Mouse (Mus musculus): ENCODE data around the gene Mlx. TPM values are rescaled to one million over a fixed set of nuclear protein-coding genes. Genes with fewer than 3 reads are reported as not detected.
"Not testable (repeated sequence)": the region's sequence is repeated elsewhere in the genome, so short reads cannot be mapped to it uniquely, and the experiment has no call there.

Mlx gene
- total RNA-seq, 2 experiments from 2014 or later: 40.0 to 41.1 TPM

GRCm38 (mm10) chr11:101119761-101120544 is 32.9 kb downstream of the Mlx start, which contains the start of the genes Retreg3 and Tubg1:
TSS of gene Retreg3 (minus strand) at chr11:101119893.
TSS of gene Tubg1 (plus strand) at chr11:101119938.
- peak; percentile 99 to 100 for DNase-seq (ENCODE audit: low spot score in 2 of 2)
- peak within 1 kb of the TSS; percentile 98 for H3K27ac ChIP-seq
- H3K4me3 ChIP-seq: peak within 1 kb of the TSS; percentile 84
- TF ChIP-seq CTCF (conservative IDR thresholded peaks at IDR 0.05): 0 out of 2 replicates have a peak, but pooled peaks have one; percentile 7

- no peak for TF ChIP-seq CTCF (conservative IDR thresholded peaks at IDR 0.05)
- H3K4me3 ChIP-seq: peak overlapping the region; percentile 77
- H3K27ac ChIP-seq: peak overlapping the region; percentile 94
- DNase-seq (ENCODE audit: low spot score in 2 of 2): no peak
Observed at GRCm38 (mm10) chr11:101120545-101121188, 33.6 kb downstream of the Mlx start.

- H3K27ac ChIP-seq; H3K4me3 ChIP-seq; DNase-seq (ENCODE audit: low spot score in 2 of 2): not testable (repeated sequence)
Observed at GRCm38 (mm10) chr11:101124494-101124893, 37.4 kb downstream of the Mlx start.

GRCm38 (mm10) chr11:101125008-101125407 is 37.9 kb downstream of the Mlx start:
- H3K27ac ChIP-seq; DNase-seq (ENCODE audit: low spot score in 2 of 2); H3K4me3 ChIP-seq: not testable (repeated sequence)

- TF ChIP-seq CTCF (conservative IDR thresholded peaks at IDR 0.05): peak; percentile 47
- H3K27ac ChIP-seq: no peak overlapping the region
- no peak overlapping the region for H3K4me3 ChIP-seq
- DNase-seq (ENCODE audit: low spot score in 2 of 2): no peak
Observed at GRCm38 (mm10) chr11:101127075-101127474, 40.0 kb downstream of the Mlx start.

GRCm38 (mm10) chr11:101128996-101129577 is 42.0 kb downstream of the Mlx start:
- no peak for DNase-seq (ENCODE audit: low spot score in 2 of 2)
- TF ChIP-seq CTCF (conservative IDR thresholded peaks at IDR 0.05): no peak
- Histone ChIP-seq H3K4me3 (no peak overlapping the region), H3K27ac (no peak overlapping the region)

- no peak for TF ChIP-seq CTCF (conservative IDR thresholded peaks at IDR 0.05)
- DNase-seq (ENCODE audit: low spot score in 2 of 2): no peak
- no peak overlapping the region for H3K4me3 ChIP-seq
- peak overlapping the region; percentile 65; the same call in 1 of the 2 replicates for H3K27ac ChIP-seq
Observed at GRCm38 (mm10) chr11:101130056-101130756, 43.1 kb downstream of the Mlx start.

GRCm38 (mm10) chr11:101131187-101131586 is 44.1 kb downstream of the Mlx start:
- no peak overlapping the region for H3K4me3 ChIP-seq
- peak overlapping the region; percentile 65; the same call in 1 of the 2 replicates for H3K27ac ChIP-seq
- TF ChIP-seq CTCF (conservative IDR thresholded peaks at IDR 0.05): no peak
- no peak for DNase-seq (ENCODE audit: low spot score in 2 of 2)

- TF ChIP-seq CTCF (conservative IDR thresholded peaks at IDR 0.05): peak; percentile 68
- H3K4me3 ChIP-seq: no peak overlapping the region
- H3K27ac ChIP-seq: peak overlapping the region; percentile 65; the same call in 1 of the 2 replicates
- no peak for DNase-seq (ENCODE audit: low spot score in 2 of 2)
Observed at GRCm38 (mm10) chr11:101131701-101132100, 44.6 kb downstream of the Mlx start.

- TF ChIP-seq CTCF (conservative IDR thresholded peaks at IDR 0.05): no peak
- Histone ChIP-seq H3K4me3 (no peak overlapping the region), H3K27ac (no peak overlapping the region)
- DNase-seq (ENCODE audit: low spot score in 2 of 2): no peak
Observed at GRCm38 (mm10) chr11:101133037-101133436, 46.0 kb downstream of the Mlx start.

GRCm38 (mm10) chr11:101134217-101134865 is 47.3 kb downstream of the Mlx start:
- Histone ChIP-seq H3K27ac (no peak overlapping the region), H3K4me3 (no peak overlapping the region)
- TF ChIP-seq CTCF (conservative IDR thresholded peaks at IDR 0.05): no peak
- DNase-seq (ENCODE audit: low spot score in 2 of 2): no peak

- no peak for DNase-seq (ENCODE audit: low spot score in 2 of 2)
- H3K27ac ChIP-seq: no peak overlapping the region
- H3K4me3 ChIP-seq: no peak overlapping the region
- TF ChIP-seq CTCF (conservative IDR thresholded peaks at IDR 0.05): no peak
Observed at GRCm38 (mm10) chr11:101137000-101137399, 49.9 kb downstream of the Mlx start.
